Mouse (Mus musculus) ES-Bruce4 (cell line): Measurements from ENCODE around the gene Tinag. TPM values are rescaled to one million over a fixed set of nuclear protein-coding genes. Genes with fewer than 3 reads are reported as not detected.

ENCODE experiments used
- H3K27ac ChIP-seq: 2 replicates; pipeline ENCODE4 v1.5.1; 2012; ENCODE audit warnings: low read length, inconsistent platforms; ENCODE audit not compliant: insufficient read depth
- H3K27me3 ChIP-seq: 2 replicates; pipeline ENCODE4 v1.6.1; 2012; ENCODE audit warnings: mild to moderate bottlenecking, low read length, inconsistent platforms; ENCODE audit not compliant: control insufficient read depth, poor library complexity, insufficient read depth, severe bottlenecking
- H3K36me3 ChIP-seq: 2 replicates; pipeline ENCODE4 v1.6.1; 2012; ENCODE audit warnings: inconsistent platforms, mild to moderate bottlenecking, low read length, moderate library complexity; ENCODE audit not compliant: control insufficient read depth, poor library complexity, insufficient read depth, severe bottlenecking
- H3K4me1 ChIP-seq: one replicate; pipeline ENCODE4 v1.8.1; 2011; ENCODE audit warnings: low read length; ENCODE audit not compliant: control insufficient read depth, insufficient read depth
- H3K4me3 ChIP-seq: 2 replicates; pipeline ENCODE4 v1.5.1; 2011; ENCODE audit warnings: low read depth, mild to moderate bottlenecking, low read length
- H3K9ac ChIP-seq: 2 replicates; pipeline ENCODE4 v1.6.1; 2012; ENCODE audit warnings: low read depth, mild to moderate bottlenecking, inconsistent platforms; ENCODE audit not compliant: poor library complexity, severe bottlenecking
- H3K9me3 ChIP-seq: replicated peaks from 2 replicates; pipeline ENCODE4 v1.6.1; 2012; ENCODE audit warnings: mild to moderate bottlenecking, low read length, inconsistent platforms; ENCODE audit not compliant: control insufficient read depth, poor library complexity, insufficient read depth, severe bottlenecking
- CTCF ChIP-seq: IDR thresholded peaks from one replicate; pipeline ENCODE4 v1.8.1; 2011; ENCODE audit warnings: low read depth, low read length
- EP300 ChIP-seq: IDR thresholded peaks from 2 replicates; pipeline ENCODE4 v1.6.1; 2011; ENCODE audit warnings: low read depth, low read length; ENCODE audit not compliant: insufficient read depth
- POLR2A ChIP-seq: IDR thresholded peaks from one replicate; pipeline ENCODE4 v1.8.1; 2011; ENCODE audit warnings: low read length; ENCODE audit not compliant: insufficient read depth
- polyA plus RNA-seq: library from polyadenylated mRNA; stranded (reverse); fragments of >200 nt; gene quantifications from 2 replicates; pipeline ENCODE4 v1.2.4, GENCODE M21; 2011; ENCODE audit warnings: low read depth; ENCODE audit not compliant: missing spikeins, insufficient read depth, insufficient read length

Tinag gene
- polyA plus RNA-seq, 1 experiment, result not detected

DNA sequence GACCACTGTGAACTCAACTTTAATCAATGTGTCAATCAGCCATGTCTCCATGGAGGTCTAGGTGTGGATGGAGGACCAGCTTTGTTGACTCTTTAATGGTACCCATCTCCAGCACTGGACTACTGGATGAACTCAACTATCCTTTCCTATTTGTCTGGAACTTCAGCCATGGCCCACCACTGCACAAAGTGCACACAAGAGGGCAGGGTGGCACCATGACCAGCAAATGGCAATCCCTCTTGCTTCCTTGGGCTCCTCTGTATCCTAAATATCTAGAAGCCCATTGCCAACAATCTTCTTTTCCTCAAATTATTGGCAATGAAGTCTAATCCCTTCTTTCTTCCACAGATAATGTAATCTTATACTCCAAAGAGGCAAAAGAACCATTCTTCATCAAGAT, 55.6 kb downstream of the Tinag start:
- Histone ChIP-seq H3K9ac (no peak overlapping the region), H3K27ac (no peak overlapping the region), H3K36me3 (no peaks in the 10 kb centered on the region), H3K27me3 (no peaks in the 10 kb centered on the region), H3K4me3 (no peak overlapping the region), H3K9me3 (no peaks in the 10 kb centered on the region), H3K4me1 (no peaks in the 10 kb centered on the region)
- TF ChIP-seq EP300 (no peak), POLR2A (no peak), CTCF (no peak)

DNA sequence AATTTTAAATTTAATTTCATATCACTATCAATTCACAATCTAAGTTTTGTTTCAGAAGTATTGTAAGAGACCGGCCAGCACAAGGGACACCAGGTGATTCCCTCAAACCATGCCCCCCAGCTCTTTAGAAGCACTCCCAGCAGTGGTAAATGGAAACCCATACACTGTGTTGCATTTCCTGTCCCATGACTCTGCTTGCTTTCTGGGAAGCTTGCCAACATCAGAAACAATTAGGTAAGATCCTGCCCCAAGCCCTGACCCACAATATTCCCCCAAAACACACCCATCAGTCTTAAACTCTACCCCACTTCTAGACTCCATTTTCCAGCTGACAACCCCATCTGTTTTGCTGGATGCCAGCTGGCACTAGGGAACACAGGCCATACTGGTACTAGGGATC, 110.8 kb downstream of the Tinag start:
- TF ChIP-seq POLR2A, result no peak
- no peak for TF ChIP-seq EP300
- no peak for TF ChIP-seq CTCF
- no peak overlapping the region for H3K27ac ChIP-seq

DNA sequence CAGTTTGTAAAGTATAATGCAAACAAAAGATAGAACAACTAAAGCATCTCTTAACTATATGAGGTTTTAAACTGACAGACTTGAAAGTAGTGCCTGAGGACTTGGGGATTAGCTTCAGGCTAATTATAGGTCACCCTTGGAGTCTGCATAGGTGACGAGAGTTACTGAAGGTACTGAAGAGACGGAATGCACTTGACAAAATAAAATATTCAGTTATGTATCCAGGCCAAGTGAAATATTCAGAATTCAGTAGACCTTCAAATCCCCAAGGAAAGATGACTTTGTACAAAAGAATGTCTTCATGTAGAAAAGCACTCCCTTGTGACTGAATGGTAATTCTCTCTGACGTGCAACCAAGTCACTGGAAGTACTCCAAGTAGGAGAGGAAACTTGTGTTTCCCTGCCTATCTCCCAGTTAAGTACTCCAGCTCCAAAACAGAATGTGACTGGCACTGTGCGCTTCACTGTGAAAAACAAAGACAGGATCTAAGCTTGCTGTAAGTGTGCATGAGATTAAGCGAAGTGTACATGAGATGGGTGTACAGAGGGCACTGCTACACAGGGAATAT, 130.4 kb downstream of the Tinag start:
- Histone ChIP-seq H3K4me3 (no peak overlapping the region), H3K9me3 (no peaks in the 10 kb centered on the region), H3K27me3 (no peaks in the 10 kb centered on the region), H3K36me3 (no peaks in the 10 kb centered on the region), H3K4me1 (no peaks in the 10 kb centered on the region), H3K27ac (no peak overlapping the region), H3K9ac (no peak overlapping the region)
- TF ChIP-seq CTCF (no peak), POLR2A (no peak), EP300 (no peak)

More for the DNA sequence above, 110.8 kb downstream of the Tinag start:
- H3K36me3 ChIP-seq, result no peaks in the 10 kb centered on the region
- H3K4me1 ChIP-seq, result no peaks in the 10 kb centered on the region
- H3K9me3 ChIP-seq, result no peaks in the 10 kb centered on the region
- no peaks in the 10 kb centered on the region for H3K27me3 ChIP-seq
- no peak overlapping the region for H3K9ac ChIP-seq
- H3K4me3 ChIP-seq, result no peak overlapping the region
